Mouse (Mus musculus) midbrain, postnatal 0 days (tissue): ENCODE data around the gene Tmem243. TPM values are rescaled to one million over a fixed set of nuclear protein-coding genes. Genes with fewer than 3 reads are reported as not detected.

Source experiments
- ATAC-seq: fragments of 200-750 bp; cut with Nextera tagmentation; 2 replicates; pipeline ENCODE4 v1.8.0; 2017; ENCODE audit warnings: moderate number of reproducible peaks, mild to moderate bottlenecking, moderate TSS enrichment, moderate library complexity; ENCODE audit not compliant: low FRiP score
- DNase-seq: peaks from one replicate; pipeline ENCODE4 v3.0.0-alpha.2; 2015; ENCODE audit warnings: low spot score
- H3K27ac ChIP-seq: fragments of 300-500 bp; sonication (generic); 2 replicates; pipeline ENCODE4 v1.5.1; 2014; ENCODE audit warnings: low read depth, mild to moderate bottlenecking, low read length, mixed read lengths
- H3K27me3 ChIP-seq: fragments of 300-500 bp; sonication (generic); 2 replicates; pipeline ENCODE4 v1.6.1; 2014; ENCODE audit warnings: low read length, control low read depth, mixed read lengths; ENCODE audit not compliant: insufficient read depth
- H3K36me3 ChIP-seq: fragments of 300-500 bp; sonication (generic); 2 replicates; pipeline ENCODE4 v1.6.1; 2014; ENCODE audit warnings: low read length, control low read depth, mixed read lengths; ENCODE audit not compliant: insufficient read depth
- H3K4me1 ChIP-seq: fragments of 300-500 bp; sonication (generic); 2 replicates; pipeline ENCODE4 v1.6.1; 2014; ENCODE audit warnings: mild to moderate bottlenecking, control low read depth, antibody characterized with exemption, low read length, mixed read lengths; ENCODE audit not compliant: insufficient read depth
- H3K4me2 ChIP-seq: fragments of 300-500 bp; sonication (generic); 2 replicates; pipeline ENCODE4 v1.6.1; 2014; ENCODE audit warnings: low read depth, mild to moderate bottlenecking, low read length, mixed read lengths; ENCODE audit not compliant: poor library complexity, severe bottlenecking
- H3K4me3 ChIP-seq: fragments of 300-500 bp; sonication (generic); 2 replicates; pipeline ENCODE4 v1.5.1; 2014; ENCODE audit warnings: low read depth, mild to moderate bottlenecking, low read length, moderate library complexity
- H3K9ac ChIP-seq: fragments of 300-500 bp; sonication (generic); replicated peaks from 2 replicates; pipeline ENCODE4 v1.6.1; 2014; ENCODE audit warnings: mild to moderate bottlenecking, low read length, moderate library complexity, mixed read lengths; ENCODE audit not compliant: poor library complexity, severe bottlenecking
- H3K9me3 ChIP-seq: fragments of 300-500 bp; sonication (generic); 2 replicates; pipeline ENCODE4 v1.6.1; 2016; ENCODE audit warnings: low read length, control low read depth
- CTCF ChIP-seq: IDR thresholded peaks from 2 replicates; pipeline ENCODE4 v1.5.1; 2016; ENCODE audit warnings: antibody characterized with exemption, mild to moderate bottlenecking
- WGBS: fragments of 180-500 bp; shearing (Covaris S2); extraction: QIAGEN DNeasy Blood & Tissue Kit; methylation state at CpG from one replicate; pipeline ENCODE4 v1.1.7; 2014; 5-methylcytosine and 5-hydroxymethylcytosine counted together
- polyA plus RNA-seq: library from polyadenylated mRNA; unstranded; fragments of >200 nt; fragmentation: Nextera tagmentation; extraction: Ambion mirVana; gene quantifications from 2 replicates; pipeline ENCODE4 v1.2.1, GENCODE M21; 2015
- total RNA-seq: library from RNA; depleted of rRNA; stranded (reverse); fragments of >200 nt; gene quantifications from 2 replicates; pipeline ENCODE4 v1.2.3, GENCODE M21; 2014

Gene Tmem243
- total and polyA plus RNA-seq, 2 experiments from 2014 or later, result 3.0 to 11.5 TPM

DNA sequence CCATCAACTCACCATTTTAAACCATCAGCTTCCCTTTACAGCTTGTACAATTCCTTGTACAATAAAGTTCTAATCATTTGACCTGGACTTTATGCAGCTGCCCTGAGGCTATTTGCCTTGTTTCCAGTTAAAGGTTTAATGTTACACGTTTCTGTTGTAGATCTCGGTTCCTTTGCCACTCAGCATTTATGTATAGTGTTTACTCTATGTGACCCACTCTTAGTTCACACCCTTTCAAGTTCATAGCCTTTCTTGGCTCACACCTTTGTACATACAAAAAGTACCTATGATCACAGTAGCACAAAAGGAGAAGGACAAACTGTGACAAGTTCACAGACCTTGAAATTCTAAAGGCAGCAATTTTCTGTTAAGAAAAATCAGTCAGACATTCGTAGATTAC is 35.1 kb downstream of the Tmem243 start:
- no peak overlapping the region for H3K9ac ChIP-seq
- TF ChIP-seq CTCF, result no peak
- no peak for DNase-seq
- ATAC-seq, result no peak
- H3K4me1 ChIP-seq, result no peaks in the 10 kb centered on the region
- H3K36me3 ChIP-seq, result peaks cover 11% of the 10 kb centered on the region; the same call in 1 of the 2 replicates
- no peak overlapping the region for H3K27ac ChIP-seq
- H3K27me3 ChIP-seq, result no peaks in the 10 kb centered on the region
- H3K4me2 ChIP-seq, result no peak overlapping the region
- no peak overlapping the region for H3K4me3 ChIP-seq
- no peaks in the 10 kb centered on the region for H3K9me3 ChIP-seq
- WGBS, result 87% methylated on average over 3 of the region's 3 CpGs

DNA sequence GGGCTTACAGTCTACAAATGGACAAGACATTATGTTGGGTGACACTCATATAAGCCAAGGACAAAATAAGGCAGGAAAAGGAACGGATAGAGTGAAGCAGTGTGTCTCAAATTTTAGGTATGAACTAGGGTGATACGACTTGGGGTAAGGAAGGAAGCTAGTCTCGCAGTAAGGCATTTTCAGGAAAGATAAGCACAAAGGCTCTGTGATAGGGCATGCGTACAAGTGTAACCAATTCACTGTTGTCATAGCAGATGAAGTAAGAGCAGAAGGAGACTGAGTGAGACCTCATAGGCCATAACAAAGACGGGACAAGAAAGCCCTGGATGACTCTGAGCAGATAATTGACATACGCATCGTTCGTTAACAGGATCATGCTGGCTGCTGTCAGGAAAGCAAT is 40.3 kb downstream of the Tmem243 start:
- no peak for TF ChIP-seq CTCF
- no peaks in the 10 kb centered on the region for H3K4me1 ChIP-seq
- H3K36me3 ChIP-seq, result peaks cover 17% of the 10 kb centered on the region; the same call in 1 of the 2 replicates
- 94% methylated on average over 8 of the region's 8 CpGs for WGBS
- no peak overlapping the region for H3K4me3 ChIP-seq
- no peaks in the 10 kb centered on the region for H3K9me3 ChIP-seq
- H3K27me3 ChIP-seq, result no peaks in the 10 kb centered on the region
- no peak overlapping the region for H3K9ac ChIP-seq
- H3K27ac ChIP-seq, result no peak overlapping the region
- H3K4me2 ChIP-seq, result no peak overlapping the region
- DNase-seq, result no peak
- ATAC-seq, result no peak

GRCm38 (mm10) chr5:9142376-9142775 is 41.9 kb downstream of the Tmem243 start:
- H3K9me3 ChIP-seq, result no peaks in the 10 kb centered on the region
- no peak overlapping the region for H3K9ac ChIP-seq
- no peak overlapping the region for H3K4me3 ChIP-seq
- H3K4me2 ChIP-seq, result no peak overlapping the region
- ATAC-seq, result no peak
- no peaks in the 10 kb centered on the region for H3K27me3 ChIP-seq
- H3K4me1 ChIP-seq, result no peaks in the 10 kb centered on the region
- TF ChIP-seq CTCF, result no peak
- 96% methylated on average over 6 of the region's 6 CpGs for WGBS
- H3K27ac ChIP-seq, result no peak overlapping the region
- H3K36me3 ChIP-seq, result peaks cover 17% of the 10 kb centered on the region
- no peak for DNase-seq

GRCm38 (mm10) chr5:9149273-9149850 is 48.9 kb downstream of the Tmem243 start:
- H3K9ac ChIP-seq, result no peak overlapping the region
- WGBS, result 92% methylated on average over 8 of the region's 8 CpGs
- H3K4me3 ChIP-seq, result no peak overlapping the region
- TF ChIP-seq CTCF, result no peak
- H3K36me3 ChIP-seq, result peaks cover 14% of the 10 kb centered on the region
- no peaks in the 10 kb centered on the region for H3K27me3 ChIP-seq
- H3K9me3 ChIP-seq, result no peaks in the 10 kb centered on the region
- H3K27ac ChIP-seq, result no peak overlapping the region
- H3K4me2 ChIP-seq, result no peak overlapping the region
- H3K4me1 ChIP-seq, result no peaks in the 10 kb centered on the region
- no peak for DNase-seq
- ATAC-seq, result no peak

DNA sequence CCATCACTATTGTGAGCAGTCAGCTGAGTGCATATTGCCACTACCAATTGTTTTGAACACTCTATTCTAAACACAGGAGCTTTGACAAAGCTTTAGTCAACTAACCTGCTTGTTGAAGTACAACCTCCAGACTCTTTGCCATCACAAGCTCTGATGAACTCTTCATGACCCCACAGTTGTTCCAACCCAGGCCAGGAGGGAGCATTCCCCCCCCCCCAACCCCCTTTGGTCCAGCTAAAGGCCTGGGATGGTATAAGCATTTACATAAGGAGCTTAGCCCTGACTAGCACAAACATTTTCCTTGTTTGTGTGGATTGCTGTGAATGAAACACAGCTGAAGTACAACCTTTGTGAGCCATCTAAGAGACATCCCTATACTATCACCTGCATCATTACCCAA is 56.3 kb downstream of the Tmem243 start:
- no peak overlapping the region for H3K4me3 ChIP-seq
- no peak for ATAC-seq
- DNase-seq, result no peak
- no peak overlapping the region for H3K4me2 ChIP-seq
- no peak for TF ChIP-seq CTCF
- no peak overlapping the region for H3K27ac ChIP-seq
- no peaks in the 10 kb centered on the region for H3K9me3 ChIP-seq
- H3K36me3 ChIP-seq, result no peaks in the 10 kb centered on the region
- no peaks in the 10 kb centered on the region for H3K4me1 ChIP-seq
- no peaks in the 10 kb centered on the region for H3K27me3 ChIP-seq
- H3K9ac ChIP-seq, result no peak overlapping the region

- no peak for ATAC-seq
- no peak for TF ChIP-seq CTCF
- no peaks in the 10 kb centered on the region for H3K9me3 ChIP-seq
- H3K4me2 ChIP-seq, result no peak overlapping the region
- no peak overlapping the region for H3K27ac ChIP-seq
- WGBS, result 90% methylated on average over 1 of the region's 1 CpGs
- H3K27me3 ChIP-seq, result no peaks in the 10 kb centered on the region
- no peaks in the 10 kb centered on the region for H3K4me1 ChIP-seq
- H3K36me3 ChIP-seq, result no peaks in the 10 kb centered on the region
- no peak overlapping the region for H3K4me3 ChIP-seq
- no peak overlapping the region for H3K9ac ChIP-seq
- no peak for DNase-seq
These were observed 56.9 kb downstream of the Tmem243 start for GRCm38 (mm10) chr5:9157336-9157735.
